Mouse (Mus musculus) small intestine, adult 2 months (tissue): ENCODE data around the gene Wfdc6a.

Experiments
- CTCF ChIP-seq: fragments of 200-500 bp; IDR thresholded peaks from 2 replicates; pipeline ENCODE4 v1.5.1; 2012; ENCODE audit warnings: low read depth, mild to moderate bottlenecking, control low read depth, inconsistent platforms, low read length, moderate library complexity, mixed read lengths; ENCODE audit not compliant: insufficient replicate concordance, insufficient read length; ENCODE audit errors: extremely low read depth
- POLR2A ChIP-seq: fragments of 200-500 bp; IDR thresholded peaks from 2 replicates; pipeline ENCODE4 v1.6.1; 2012; ENCODE audit warnings: low read depth, mild to moderate bottlenecking, control low read depth, inconsistent platforms, low read length, moderate library complexity

DNA sequence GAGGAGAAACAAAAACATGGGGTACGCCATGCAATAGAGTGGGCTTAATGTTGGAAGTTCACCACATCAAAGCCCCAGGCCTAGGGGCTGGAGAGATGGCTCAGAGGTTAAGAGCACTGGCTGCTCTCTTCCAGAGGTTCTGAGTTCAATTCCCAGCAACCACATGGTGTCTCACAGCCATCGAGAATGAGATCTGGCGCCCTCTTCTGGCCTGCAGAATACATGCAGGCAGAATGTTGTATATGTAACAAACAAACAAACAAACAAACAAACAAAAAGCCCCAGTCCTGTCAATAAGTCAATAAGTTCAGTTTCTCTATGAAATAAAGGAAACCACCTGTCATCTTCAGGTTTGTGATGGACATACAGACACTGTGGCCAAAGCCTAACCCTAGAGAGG, 14.9 kb upstream of the Wfdc6a start:
- TF ChIP-seq CTCF (no peak), POLR2A (no peak)
